Mouse (Mus musculus) Muller cell, postnatal 12 days (primary cell): ENCODE measurements around the gene Samd5.
A peak's percentile ranks its signal among the peaks of the same experiment; 100 is the strongest.

Experiments used
- DNase-seq: peaks from one replicate; pipeline ENCODE4 v3.0.0-alpha.2; 2015; ENCODE audit errors: inconsistent ontology term

Samd5 gene

DNA sequence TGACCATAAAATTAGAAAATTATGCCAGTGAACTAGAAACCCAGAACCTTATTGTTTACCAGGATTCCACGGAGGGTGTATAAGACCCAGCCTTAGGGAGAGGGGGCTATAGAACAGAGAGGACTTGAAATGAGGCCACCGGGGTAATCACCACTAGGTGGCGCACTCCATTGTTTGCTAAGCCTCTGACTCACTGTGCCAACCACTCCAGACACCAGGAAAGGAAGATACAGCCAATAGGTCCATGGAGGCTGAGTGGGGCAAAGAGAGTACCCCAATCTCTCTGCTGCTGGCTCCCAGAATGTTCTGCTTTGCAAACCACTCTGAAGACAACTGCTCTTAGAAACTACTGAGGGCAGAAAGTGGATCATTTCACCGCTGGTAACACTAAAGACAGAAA, 99.4 kb downstream of the Samd5 start:
- DNase-seq, result peak; percentile 25

DNA sequence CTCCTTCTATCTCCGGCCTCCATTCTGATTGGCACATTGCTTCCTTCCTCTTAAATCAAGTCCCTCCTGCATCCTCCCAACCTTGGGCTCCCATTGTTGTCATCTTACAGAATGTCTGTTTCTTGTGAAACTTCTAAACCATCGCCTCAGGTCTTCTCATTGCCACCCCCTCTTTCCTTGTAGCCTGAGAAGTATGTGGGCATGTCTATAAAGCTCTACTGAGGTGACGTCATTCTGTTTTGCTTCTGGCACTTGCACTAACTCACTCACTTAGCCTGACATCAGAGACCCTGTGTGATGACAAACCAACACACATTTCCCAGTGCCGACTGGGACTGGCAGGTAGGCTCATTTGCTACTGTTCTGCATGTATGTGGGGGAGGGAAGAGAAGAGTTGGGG, 100.9 kb downstream of the Samd5 start:
- no peak for DNase-seq
